Mouse (Mus musculus) megakaryocyte progenitor cell, adult 5-6 weeks (primary cell): ENCODE results near the gene Plp2. TPM values are rescaled to one million over a fixed set of nuclear protein-coding genes. Genes with fewer than 3 reads are reported as not detected.
"Not testable (repeated sequence)": the region's sequence is repeated elsewhere in the genome, so short reads cannot be mapped to it uniquely, and the experiment has no call there.

Experiments
- ATAC-seq: replicated peaks from 2 replicates; pipeline ENCODE4 v1.8.0; 2016; ENCODE audit warnings: mild to moderate bottlenecking, moderate TSS enrichment, inconsistent platforms; ENCODE audit not compliant: poor library complexity
- total RNA-seq, 2 experiments: library from RNA; stranded (forward) in 1 of 2; stranded (reverse) in 1 of 2; fragments of 157-497, 149-512 nt in 1 of 2; fragments of 200-1000 nt in 1 of 2; gene quantifications; 2 replicates each; pipeline versions ENCODE4 v1.2.3 to v1.2.4; 2015 to 2017

Gene Plp2
- total RNA-seq (2015) (115 and 133 TPM in 2 replicates), total RNA-seq (2017) (26.4 and 37.1 TPM in 2 replicates)

GRCm38 (mm10) chrX:7670921-7671623, at the start of gene Plp2:
Gene Plp2, minus strand, starts transcription at chrX:7671390.
- ATAC-seq: peak; percentile 7; the same call in 1 of the 2 replicates

- ATAC-seq: not testable (repeated sequence)
These were observed 44.9 kb upstream of the Plp2 start for GRCm38 (mm10) chrX:7716058-7716457.

GRCm38 (mm10) chrX:7714135-7714899, 43.1 kb upstream of the Plp2 start, which contains the start of gene Wdr45:
Gene Wdr45, plus strand, starts transcription at chrX:7714333.
- ATAC-seq: peak; percentile 97

- ATAC-seq: not testable (repeated sequence)
These were observed 42.6 kb upstream of the Plp2 start for GRCm38 (mm10) chrX:7713764-7714134.

GRCm38 (mm10) chrX:7696954-7697381, 25.8 kb upstream of the Plp2 start, which contains the start of gene Gpkow:
Gene Gpkow, plus strand, starts transcription at chrX:7697131.
- peak; percentile 100 for ATAC-seq

GRCm38 (mm10) chrX:7696520-7696919, 25.3 kb upstream of the Plp2 start:
- no peak for ATAC-seq

GRCm38 (mm10) chrX:7692862-7693261, 21.7 kb upstream of the Plp2 start:
- ATAC-seq: peak; percentile 53

GRCm38 (mm10) chrX:7690486-7690885, 19.3 kb upstream of the Plp2 start:
- ATAC-seq: no peak

GRCm38 (mm10) chrX:7688321-7688720, 17.1 kb upstream of the Plp2 start:
- ATAC-seq: no peak

GRCm38 (mm10) chrX:7680864-7681263, 9.7 kb upstream of the Plp2 start, which contains the start of gene Magix:
Gene Magix, minus strand, starts transcription at chrX:7681251.
- no peak for ATAC-seq

GRCm38 (mm10) chrX:7680057-7680412, 8.8 kb upstream of the Plp2 start:
- ATAC-seq: no peak

GRCm38 (mm10) chrX:7679405-7680056, 8.3 kb upstream of the Plp2 start:
- ATAC-seq: peak; percentile 98

GRCm38 (mm10) chrX:7678986-7679385, 7.8 kb upstream of the Plp2 start:
- ATAC-seq: no peak

- no peak for ATAC-seq
These were observed 3.8 kb upstream of the Plp2 start for GRCm38 (mm10) chrX:7675001-7675380.

- peak; percentile 40 for ATAC-seq
These were observed 3.3 kb upstream of the Plp2 start for GRCm38 (mm10) chrX:7674284-7675000.

GRCm38 (mm10) chrX:7673578-7674281, 2.5 kb upstream of the Plp2 start:
- peak; percentile 56 for ATAC-seq

- ATAC-seq: no peak
These were observed 1.5 kb upstream of the Plp2 start for GRCm38 (mm10) chrX:7672739-7673138.

GRCm38 (mm10) chrX:7670390-7670881, 754 bp downstream of the Plp2 start:
- peak; percentile 41 for ATAC-seq

GRCm38 (mm10) chrX:7665739-7666502, 5.3 kb downstream of the Plp2 start:
- no peak for ATAC-seq
